Mouse (Mus musculus) MEL (cell line): ENCODE measurements at regions not wholly inside any gene's neighbourhood (a gene's known extent, or its start where the extent isn't known, plus 50 kb on each side); places are given as distances from the start of the nearest gene placed in this dataset.

ENCODE experiments used
- DNase-seq: peaks from one replicate; pipeline ENCODE4 v3.0.0; 2011; ENCODE audit warnings: low read depth, low spot score
- H3K27ac ChIP-seq: 2 replicates; pipeline ENCODE4 v1.5.1; 2012; ENCODE audit warnings: low read depth, mild to moderate bottlenecking, control low read depth, low read length, moderate library complexity; ENCODE audit not compliant: control insufficient read depth
- H3K27me3 ChIP-seq, 2 experiments: fragments of 150-350 bp in 1 of 2; sonication (generic) in 1 of 2; 2 replicates each; pipeline ENCODE4 v1.6.1; 2012; ENCODE audit warnings: low read length in 2 of 2, mild to moderate bottlenecking in 2 of 2, improper control_type of control experiment in 1 of 2, moderate library complexity in 1 of 2; ENCODE audit not compliant: insufficient read depth in 2 of 2, control insufficient read depth in 1 of 2
- H3K36me3 ChIP-seq, 2 experiments: 2 replicates each; pipeline ENCODE4 v1.6.1; 2012 to 2014; ENCODE audit warnings: low read length in 2 of 2, improper control_type of control experiment in 1 of 2, inconsistent platforms in 1 of 2, mild to moderate bottlenecking in 1 of 2; ENCODE audit not compliant: insufficient read depth in 2 of 2, control insufficient read depth in 1 of 2
- H3K4me1 ChIP-seq, 2 experiments: fragments of 150-350 bp in 1 of 2; sonication (generic) in 1 of 2; 2 replicates each; pipeline ENCODE4 v1.6.1; 2012; ENCODE audit warnings: low read length in 2 of 2, improper control_type of control experiment in 1 of 2, mild to moderate bottlenecking in 1 of 2; ENCODE audit not compliant: insufficient read depth in 2 of 2, control insufficient read depth in 1 of 2
- H3K4me3 ChIP-seq, 2 experiments: fragments of 150-350 bp in 1 of 2; sonication (generic) in 1 of 2; 2 replicates each; pipeline ENCODE4 v1.5.1; 2012; ENCODE audit warnings: low read depth in 2 of 2, low read length in 2 of 2, mild to moderate bottlenecking in 2 of 2, moderate library complexity in 2 of 2, control low read depth in 1 of 2, improper control_type of control experiment in 1 of 2; ENCODE audit not compliant: control insufficient read depth in 1 of 2, insufficient read depth in 1 of 2
- H3K79me2 ChIP-seq: 2 replicates; pipeline ENCODE4 v1.6.1; 2012; ENCODE audit warnings: mild to moderate bottlenecking, low read length, moderate library complexity; ENCODE audit not compliant: control insufficient read depth, poor library complexity, insufficient read depth
- H3K9ac ChIP-seq: 2 replicates; pipeline ENCODE4 v1.6.1; 2012; ENCODE audit warnings: low read depth, mild to moderate bottlenecking, control low read depth, low read length, moderate library complexity; ENCODE audit not compliant: control insufficient read depth, poor library complexity, severe bottlenecking
- H3K9me3 ChIP-seq: fragments of 150-350 bp; sonication (generic); replicated peaks from 2 replicates; pipeline ENCODE4 v1.6.1; 2012; ENCODE audit warnings: mild to moderate bottlenecking, low read length, improper control_type of control experiment, moderate library complexity; ENCODE audit not compliant: insufficient read depth
- BHLHE40 ChIP-seq: IDR thresholded peaks from 2 replicates; pipeline ENCODE4 v1.6.1; 2012; ENCODE audit warnings: low read depth, mild to moderate bottlenecking, inconsistent platforms, low read length, improper control_type of control experiment, borderline replicate concordance
- ELF1 ChIP-seq: IDR thresholded peaks from 2 replicates; pipeline ENCODE4 v1.6.1; 2014; ENCODE audit warnings: low read depth, mild to moderate bottlenecking, inconsistent platforms, low read length, improper control_type of control experiment, moderate library complexity
- EP300 ChIP-seq, 2 experiments: IDR thresholded peaks; 2 replicates each; pipeline ENCODE4 v1.6.1; 2011; ENCODE audit warnings: improper control_type of control experiment in 2 of 2, low read length in 2 of 2, low read depth in 1 of 2, mild to moderate bottlenecking in 1 of 2
- GABPA ChIP-seq: IDR thresholded peaks from 2 replicates; pipeline ENCODE4 v1.6.1; 2012; ENCODE audit warnings: low read depth, mild to moderate bottlenecking, inconsistent platforms, low read length, improper control_type of control experiment, moderate library complexity
- JUND ChIP-seq: IDR thresholded peaks from 2 replicates; pipeline ENCODE4 v1.6.1; 2011; ENCODE audit warnings: low read depth, mild to moderate bottlenecking, improper control_type of control experiment, low read length
- MAZ ChIP-seq: IDR thresholded peaks from 2 replicates; pipeline ENCODE4 v1.6.1; 2012; ENCODE audit warnings: low read depth, mild to moderate bottlenecking, inconsistent platforms, low read length, improper control_type of control experiment
- MEF2A ChIP-seq: IDR thresholded peaks from 2 replicates; pipeline ENCODE4 v1.6.1; 2014; ENCODE audit warnings: low read depth, mild to moderate bottlenecking, inconsistent platforms, low read length, improper control_type of control experiment; ENCODE audit not compliant: poor library complexity, insufficient replicate concordance, severe bottlenecking; ENCODE audit errors: extremely low read depth
- MXI1 ChIP-seq: IDR thresholded peaks from 2 replicates; pipeline ENCODE4 v1.6.1; 2011; ENCODE audit warnings: mild to moderate bottlenecking, low read depth, low read length, improper control_type of control experiment
- MYB ChIP-seq: IDR thresholded peaks from 2 replicates; pipeline ENCODE4 v1.6.1; 2011; ENCODE audit warnings: mild to moderate bottlenecking, low read depth, low read length, improper control_type of control experiment
- MYC ChIP-seq: IDR thresholded peaks from 2 replicates; pipeline ENCODE4 v1.6.1; 2011; ENCODE audit warnings: low read depth, mild to moderate bottlenecking, low read length, improper control_type of control experiment, moderate library complexity
- NRF1 ChIP-seq: IDR thresholded peaks from 2 replicates; pipeline ENCODE4 v1.6.1; 2014; ENCODE audit warnings: low read depth, mild to moderate bottlenecking, inconsistent platforms, low read length, improper control_type of control experiment, moderate library complexity; ENCODE audit not compliant: poor library complexity, insufficient read depth, severe bottlenecking
- POLR2A ChIP-seq, 2 experiments: IDR thresholded peaks; 2 replicates each; pipeline ENCODE4 v1.6.1; 2011 to 2012; ENCODE audit warnings: low read length in 2 of 2, mild to moderate bottlenecking in 2 of 2, control low read depth in 1 of 2, improper control_type of control experiment in 1 of 2, low read depth in 1 of 2, moderate library complexity in 1 of 2; ENCODE audit not compliant: control insufficient read depth in 1 of 2, insufficient read depth in 1 of 2, poor library complexity in 1 of 2
- POLR2AphosphoS2 ChIP-seq: IDR thresholded peaks from 2 replicates; pipeline ENCODE4 v1.6.1; 2011; ENCODE audit warnings: low read length, improper control_type of control experiment
- POLR2AphosphoS5 ChIP-seq: IDR thresholded peaks from 2 replicates; pipeline ENCODE4 v1.6.1; 2012; ENCODE audit warnings: low read depth, borderline replicate concordance, mild to moderate bottlenecking, inconsistent platforms, low read length, moderate library complexity, mixed read lengths
- RAD21 ChIP-seq: IDR thresholded peaks from 2 replicates; pipeline ENCODE4 v1.6.1; 2011; ENCODE audit warnings: mild to moderate bottlenecking, low read depth, low read length, improper control_type of control experiment
- SIN3A ChIP-seq: IDR thresholded peaks from 2 replicates; pipeline ENCODE4 v1.6.1; 2012; ENCODE audit warnings: low read length, improper control_type of control experiment, inconsistent platforms
- SMC3 ChIP-seq: IDR thresholded peaks from 2 replicates; pipeline ENCODE4 v1.6.1; 2011; ENCODE audit warnings: low read depth, low read length, improper control_type of control experiment
- TAL1 ChIP-seq: IDR thresholded peaks from 2 replicates; pipeline ENCODE4 v1.6.1; 2012; ENCODE audit warnings: mild to moderate bottlenecking, inconsistent platforms, low read length, moderate library complexity, mixed read lengths
- TBP ChIP-seq: IDR thresholded peaks from 2 replicates; pipeline ENCODE4 v1.8.0; 2011; ENCODE audit warnings: low read depth, low read length, improper control_type of control experiment
- USF1 ChIP-seq: IDR thresholded peaks from 2 replicates; pipeline ENCODE4 v1.6.1; 2014; ENCODE audit warnings: low read depth, mild to moderate bottlenecking, inconsistent platforms, low read length, improper control_type of control experiment, moderate library complexity
- USF2 ChIP-seq, 2 experiments: IDR thresholded peaks; 2 replicates each; pipeline ENCODE4 v1.6.1; 2011 to 2012; ENCODE audit warnings: improper control_type of control experiment in 2 of 2, low read length in 2 of 2, borderline replicate concordance in 1 of 2, inconsistent platforms in 1 of 2, low read depth in 1 of 2, mild to moderate bottlenecking in 1 of 2; ENCODE audit not compliant: insufficient read depth in 1 of 2
- ZMIZ1 ChIP-seq: IDR thresholded peaks from 2 replicates; pipeline ENCODE4 v1.6.1; 2012; ENCODE audit warnings: low read depth, mild to moderate bottlenecking, inconsistent platforms, low read length, improper control_type of control experiment, moderate library complexity
- ZNF384 ChIP-seq: IDR thresholded peaks from 2 replicates; pipeline ENCODE4 v1.6.1; 2012; ENCODE audit warnings: low read depth, mild to moderate bottlenecking, inconsistent platforms, low read length, improper control_type of control experiment

- H3K4me3 ChIP-seq, result no peak overlapping the region
- no peak for DNase-seq
- no peaks in the 10 kb centered on the region for H3K79me2 ChIP-seq
- H3K4me1 ChIP-seq, result no peaks in the 10 kb centered on the region
- no peak overlapping the region for H3K27ac ChIP-seq
- no peaks in the 10 kb centered on the region for H3K9me3 ChIP-seq
- no peak for TF ChIP-seq RAD21
- TF ChIP-seq MXI1, result no peak
- TF ChIP-seq MYB, result no peak
- no peak for TF ChIP-seq MYC
- TF ChIP-seq ELF1, result no peak
- no peaks in the 10 kb centered on the region for H3K36me3 ChIP-seq
- H3K27me3 ChIP-seq, result no peaks in the 10 kb centered on the region
- no peak overlapping the region for H3K9ac ChIP-seq
Measured at GRCm38 (mm10) chr1:90488991-90489390, 113.8 kb upstream of the Cops8 start.

- Histone ChIP-seq H3K9me3 (no peaks in the 10 kb centered on the region), H3K36me3 (no peaks in the 10 kb centered on the region), H3K4me3 (no peak overlapping the region), H3K4me1 (no peaks in the 10 kb centered on the region), H3K27ac (no peak overlapping the region), H3K9ac (no peak overlapping the region), H3K27me3 (no peaks in the 10 kb centered on the region), H3K79me2 (no peaks in the 10 kb centered on the region)
- no peak for TF ChIP-seq POLR2AphosphoS5
- TF ChIP-seq TAL1, result no peak
- TF ChIP-seq JUND, result no peak
- TF ChIP-seq GABPA, result no peak
- no peak for TF ChIP-seq MYB
- TF ChIP-seq MAZ, result no peak
- no peak for TF ChIP-seq BHLHE40
- TF ChIP-seq USF2 (IDR thresholded peaks at IDR 0.05; ENCODE audit: borderline replicate concordance in 1 of 2, insufficient read depth in 1 of 2, low read depth in 1 of 2, low read length in 2 of 2), result no peak
- TF ChIP-seq MYC, result no peak
- no peak for TF ChIP-seq POLR2AphosphoS2
- DNase-seq, result no peak
Measured at GRCm38 (mm10) chr1:90490335-90490734, 112.4 kb upstream of the Cops8 start.

GRCm38 (mm10) chr1:90493481-90493880 is 109.3 kb upstream of the Cops8 start:
- Histone ChIP-seq H3K36me3 (no peaks in the 10 kb centered on the region), H3K4me1 (no peaks in the 10 kb centered on the region), H3K9me3 (no peaks in the 10 kb centered on the region), H3K27ac (no peak overlapping the region), H3K27me3 (no peaks in the 10 kb centered on the region), H3K9ac (no peak overlapping the region), H3K79me2 (no peaks in the 10 kb centered on the region), H3K4me3 (no peak overlapping the region)
- DNase-seq, result no peak
- TF ChIP-seq MXI1 (no peak), USF1 (no peak), NRF1 (no peak), TBP (no peak), SMC3 (no peak), ZNF384 (no peak), POLR2A (IDR thresholded peaks at IDR 0.05; ENCODE audit: control insufficient read depth in 1 of 2, insufficient read depth in 1 of 2, low read depth in 1 of 2, low read length in 2 of 2, poor library complexity in 1 of 2) (no peak), MEF2A (no peak), SIN3A (no peak), EP300 (IDR thresholded peaks at IDR 0.05; ENCODE audit: low read depth in 1 of 2, low read length in 2 of 2) (no peak), ZMIZ1 (no peak), BHLHE40 (no peak)
